Mouse (Mus musculus): ENCODE data around the gene Dtnb.

DNA sequence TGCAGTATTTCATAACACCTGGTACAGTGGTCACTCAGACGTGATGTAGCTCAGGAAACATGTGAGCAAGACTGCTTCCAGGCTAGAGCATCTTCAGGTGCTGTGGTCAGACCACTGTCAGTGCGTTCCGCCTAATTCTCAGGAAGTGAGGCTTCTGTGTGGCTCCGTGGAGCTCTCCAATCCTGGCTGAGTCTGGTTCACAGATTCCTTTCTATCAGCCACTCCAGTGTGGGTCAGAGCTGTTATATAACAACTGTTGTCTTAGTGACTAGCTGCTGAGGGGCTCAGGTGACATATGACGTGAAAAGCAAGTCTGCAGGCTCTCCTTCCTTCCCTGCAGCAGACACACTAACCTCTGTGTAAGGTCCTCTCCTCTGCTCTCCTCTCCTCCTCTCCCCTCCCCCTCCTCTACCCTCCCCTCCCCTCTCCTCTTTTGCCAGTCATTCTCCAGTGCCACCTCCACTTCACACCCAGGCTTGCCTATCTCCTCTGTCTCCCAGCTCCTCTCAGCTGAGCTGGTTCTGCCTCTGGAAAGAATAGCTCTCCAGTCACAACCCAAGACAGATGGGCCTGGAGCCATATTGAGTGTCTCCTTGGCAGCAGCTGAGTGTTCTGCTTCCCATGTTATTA, 23.5 kb upstream of the Dtnb start:
- no peak for TF ChIP-seq CTCF (IDR thresholded peaks at IDR 0.05; ENCODE audit: low read depth, low read length)
- no peak for TF ChIP-seq POLR2A (IDR thresholded peaks at IDR 0.05; ENCODE audit: extremely low read depth, insufficient read depth, low read length)

All from liver, adult 2 months (tissue).